Mouse (Mus musculus) kidney, adult 11 months (tissue): ENCODE measurements around the gene Dmwd.

Experiments used
- DNase-seq: peaks from one replicate; pipeline ENCODE4 v3.0.0; 2022

The Dmwd gene

GRCm38 (mm10) chr7:19073504-19073903 lies 2.5 kb upstream of the Dmwd start:
- no peak for DNase-seq

- DNase-seq = no peak
These were observed 1.5 kb upstream of the Dmwd start for GRCm38 (mm10) chr7:19074494-19074893.

- DNase-seq = no peak
These were observed 796 bp upstream of the Dmwd start for GRCm38 (mm10) chr7:19075231-19075630.

GRCm38 (mm10) chr7:19076586-19076991 lies 562 bp downstream of the Dmwd start:
- DNase-seq = no peak

- DNase-seq = no peak
These were observed 1.7 kb downstream of the Dmwd start for GRCm38 (mm10) chr7:19077761-19078160.

- no peak for DNase-seq
These were observed 2.7 kb downstream of the Dmwd start for GRCm38 (mm10) chr7:19078732-19079131.

- no peak for DNase-seq
These were observed 4.5 kb downstream of the Dmwd start for GRCm38 (mm10) chr7:19080451-19080950.

GRCm38 (mm10) chr7:19082171-19082570 lies 6.1 kb downstream of the Dmwd start:
- DNase-seq = no peak

- DNase-seq = no peak
These were observed 7.1 kb downstream of the Dmwd start for GRCm38 (mm10) chr7:19083096-19083495.

GRCm38 (mm10) chr7:19083701-19084100 lies 7.7 kb downstream of the Dmwd start, which contains the start of gene Dmpk:
Gene Dmpk (plus strand): TSS chr7:19083849.
- DNase-seq = no peak

- DNase-seq = no peak
These were observed 8.3 kb downstream of the Dmwd start for GRCm38 (mm10) chr7:19084277-19084771.

- no peak for DNase-seq
These were observed 9.0 kb downstream of the Dmwd start for GRCm38 (mm10) chr7:19084921-19085473.

GRCm38 (mm10) chr7:19085495-19085894 lies 9.5 kb downstream of the Dmwd start:
- DNase-seq = no peak

GRCm38 (mm10) chr7:19086042-19086441 lies 10.0 kb downstream of the Dmwd start:
- no peak for DNase-seq

- DNase-seq = no peak
These were observed 10.7 kb downstream of the Dmwd start for GRCm38 (mm10) chr7:19086760-19087159.

GRCm38 (mm10) chr7:19088813-19089212 lies 12.8 kb downstream of the Dmwd start:
- DNase-seq = no peak

GRCm38 (mm10) chr7:19091913-19092312 lies 15.9 kb downstream of the Dmwd start:
- DNase-seq = no peak

GRCm38 (mm10) chr7:19092381-19093173 lies 16.6 kb downstream of the Dmwd start:
- peak; percentile 75 for DNase-seq

GRCm38 (mm10) chr7:19093174-19093521 lies 17.1 kb downstream of the Dmwd start:
- peak; percentile 84 for DNase-seq

GRCm38 (mm10) chr7:19093537-19094385 lies 17.7 kb downstream of the Dmwd start:
- DNase-seq = peak; percentile 98

GRCm38 (mm10) chr7:19094471-19094825 lies 18.4 kb downstream of the Dmwd start, which contains the start of gene Six5:
Gene Six5 (plus strand): TSS chr7:19094594.
- DNase-seq = no peak

- peak; percentile 62 for DNase-seq
These were observed 19.1 kb downstream of the Dmwd start for GRCm38 (mm10) chr7:19094826-19095750.
